Mouse (Mus musculus): Measurements from ENCODE around the gene Meis2.

The Meis2 gene

GRCm38 (mm10) chr2:115938926-115939563 is 126.6 kb downstream of the Meis2 start:
- DNase-seq = peak; percentile 8 to 12

GRCm38 (mm10) chr2:115938296-115938695 is 127.3 kb downstream of the Meis2 start:
- no peak for DNase-seq

GRCm38 (mm10) chr2:115937896-115938295 is 127.7 kb downstream of the Meis2 start:
- DNase-seq = no peak

GRCm38 (mm10) chr2:115936786-115937185 is 128.9 kb downstream of the Meis2 start:
- DNase-seq = no peak

GRCm38 (mm10) chr2:115934299-115934698 is 131.3 kb downstream of the Meis2 start:
- no peak for DNase-seq

GRCm38 (mm10) chr2:115933259-115933658 is 132.4 kb downstream of the Meis2 start:
- no peak for DNase-seq

- DNase-seq = no peak
Observed at GRCm38 (mm10) chr2:115925744-115926143, 139.9 kb downstream of the Meis2 start.

DNA sequence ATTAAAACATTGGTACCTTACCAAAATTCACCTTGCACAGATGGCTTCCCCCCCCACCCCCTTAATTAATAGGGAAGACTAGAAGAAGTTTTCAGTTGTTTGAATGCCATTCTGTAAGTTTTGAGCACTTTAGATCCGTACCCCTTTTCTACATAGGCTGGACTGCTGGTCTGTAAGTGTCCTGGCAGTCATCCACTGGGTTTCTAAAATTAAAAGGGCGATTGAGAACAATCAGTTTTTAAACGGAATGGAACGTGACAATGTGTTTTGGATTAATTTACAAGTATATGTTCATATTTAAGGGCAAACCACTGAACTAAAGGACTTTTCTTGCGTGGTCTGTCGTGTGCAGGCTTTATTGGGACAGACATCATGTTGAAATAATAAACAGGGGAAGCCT is 141.2 kb downstream of the Meis2 start:
- no peak for DNase-seq

GRCm38 (mm10) chr2:115923247-115923646 is 142.4 kb downstream of the Meis2 start:
- no peak for DNase-seq

- DNase-seq = no peak
Observed at GRCm38 (mm10) chr2:115921687-115922086, 144.0 kb downstream of the Meis2 start.

DNA sequence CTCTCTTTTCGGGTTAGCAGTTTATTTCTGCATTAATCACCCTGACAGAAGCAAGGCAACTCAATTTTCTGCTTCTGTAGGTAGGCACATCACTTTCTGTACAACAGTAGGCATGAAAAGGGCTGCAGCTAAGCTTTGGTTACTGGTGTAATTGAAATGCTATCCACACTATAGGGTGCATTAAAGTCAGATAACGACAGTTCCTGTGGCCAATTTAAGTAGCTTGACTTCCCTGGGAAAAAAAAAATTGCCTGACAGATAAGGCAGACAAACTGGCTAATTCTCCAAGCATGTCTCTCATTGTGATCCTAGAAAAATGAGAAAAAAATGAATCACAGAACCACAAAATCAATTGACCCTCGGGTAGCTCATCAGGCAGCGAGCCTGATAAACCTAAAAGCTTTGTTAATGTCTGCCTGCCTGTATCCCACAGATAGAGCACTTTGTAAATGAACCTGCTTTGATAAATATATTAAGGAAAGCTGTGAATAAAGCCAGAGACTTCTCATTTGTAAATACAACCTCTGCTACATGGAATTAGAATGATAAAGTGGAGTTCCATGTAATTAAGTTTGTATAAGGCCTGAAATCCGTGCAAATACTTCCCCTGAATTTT is 145.2 kb downstream of the Meis2 start:
- no peak for DNase-seq

- DNase-seq = no peak
Observed at GRCm38 (mm10) chr2:115919141-115920071, 146.2 kb downstream of the Meis2 start.

GRCm38 (mm10) chr2:115918561-115918960 is 147.1 kb downstream of the Meis2 start:
- no peak for DNase-seq

GRCm38 (mm10) chr2:115914539-115914938 is 151.1 kb downstream of the Meis2 start:
- no peak for DNase-seq

GRCm38 (mm10) chr2:115912948-115913529 is 152.6 kb downstream of the Meis2 start:
- DNase-seq = no peak

GRCm38 (mm10) chr2:115911913-115912642 is 153.6 kb downstream of the Meis2 start:
- DNase-seq = no peak

- no peak for DNase-seq
Observed at GRCm38 (mm10) chr2:115910217-115910616, 155.4 kb downstream of the Meis2 start.

DNA sequence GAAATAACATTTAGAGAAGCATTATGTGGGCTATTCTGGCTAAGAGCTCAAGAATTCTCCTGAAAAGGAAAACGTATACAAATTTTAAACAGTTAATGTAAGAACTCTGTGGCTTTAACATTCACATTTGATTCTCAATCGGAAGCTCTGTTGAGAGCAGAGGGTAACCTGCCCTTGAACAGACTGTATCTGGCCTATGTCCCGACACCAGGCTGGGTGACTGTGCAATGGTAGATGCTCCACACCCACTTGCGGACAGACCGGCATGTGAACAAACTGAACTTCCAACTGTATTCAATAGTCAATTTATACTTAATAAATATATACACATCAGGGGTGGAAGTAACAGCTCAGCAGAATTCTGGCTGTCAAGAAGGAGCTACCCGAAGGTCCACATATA is 164.6 kb downstream of the Meis2 start:
- no peak for DNase-seq

DNA sequence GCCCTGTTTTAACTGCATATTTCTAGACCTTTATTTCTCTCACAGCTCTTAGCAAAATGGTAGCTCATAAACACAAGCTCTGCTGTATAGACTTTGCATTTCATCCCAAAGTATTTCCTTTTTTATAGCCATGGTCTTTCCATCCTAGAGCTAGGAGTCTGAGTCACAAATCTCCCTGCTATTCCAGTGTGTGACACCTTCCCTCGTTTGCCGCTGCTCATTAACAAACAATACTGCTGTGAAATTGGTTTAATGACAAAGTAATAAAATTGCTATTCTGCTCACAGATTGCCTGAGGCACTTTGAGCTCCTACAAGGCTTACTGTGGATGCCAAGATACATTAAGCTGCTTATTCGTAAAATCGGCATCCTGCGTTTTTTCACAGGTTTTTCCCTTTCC is 168.1 kb downstream of the Meis2 start:
- no peak for DNase-seq

- DNase-seq = no peak
Observed at GRCm38 (mm10) chr2:115897001-115897400, 168.6 kb downstream of the Meis2 start.

GRCm38 (mm10) chr2:115895717-115896116 is 169.9 kb downstream of the Meis2 start:
- DNase-seq = no peak

DNA sequence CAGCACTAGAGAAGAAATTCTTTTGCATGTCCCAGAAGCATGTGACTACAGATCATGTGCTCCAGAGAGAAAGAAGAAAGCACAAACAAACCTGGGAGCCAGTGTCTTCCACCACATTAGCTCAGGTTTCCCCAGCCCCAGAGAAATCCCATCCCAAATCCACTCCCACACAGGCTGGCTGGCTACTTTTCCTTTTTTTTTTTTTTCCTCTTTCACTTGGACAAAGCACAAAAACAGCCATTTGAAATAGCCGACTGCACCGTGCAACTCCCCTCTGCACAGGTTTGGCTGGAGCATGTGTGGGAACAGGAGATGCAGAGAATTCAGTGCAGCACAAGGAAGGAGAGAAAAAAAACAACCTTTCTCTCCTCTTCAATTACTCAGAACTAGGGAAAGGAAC is 170.4 kb downstream of the Meis2 start:
- no peak for DNase-seq

DNA sequence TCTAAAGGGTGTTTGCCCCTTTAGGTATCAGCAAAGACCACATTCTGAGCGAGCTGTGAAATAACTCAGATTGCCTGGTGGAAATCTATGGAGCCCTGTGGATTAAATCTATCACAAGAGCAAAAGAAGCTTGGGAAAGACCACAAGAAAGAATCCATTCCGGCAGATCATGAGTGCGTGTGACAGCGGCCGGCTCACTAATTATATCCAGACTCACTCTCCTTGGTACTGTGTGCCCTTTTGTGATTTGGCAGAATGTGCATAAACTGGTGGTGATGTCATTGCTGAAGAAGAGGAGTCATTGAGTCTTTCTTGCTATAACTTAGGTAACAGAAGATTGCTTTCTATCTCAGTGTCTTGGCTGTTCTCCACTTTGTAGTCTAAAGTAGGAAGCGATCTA is 172.5 kb downstream of the Meis2 start:
- DNase-seq = no peak
